Mouse (Mus musculus) forebrain, embryonic 15.5 days (tissue): ENCODE results near the gene Trpv6. TPM values are rescaled to one million over a fixed set of nuclear protein-coding genes. Genes with fewer than 3 reads are reported as not detected.

Experiments used
- polyA plus RNA-seq: library from polyadenylated mRNA; unstranded; fragments of >200 nt; fragmentation: Nextera tagmentation; extraction: Ambion mirVana; gene quantifications from 2 replicates; pipeline ENCODE4 v1.2.1, GENCODE M21; 2015

Gene Trpv6
- polyA plus RNA-seq, 1 experiment from 2014 or later, result 0.46 TPM

Other genes starting within 250 kb of the Trpv6 start
- not detected in 2 replicates for gene Gm5771, start 244.0 kb downstream of the Trpv6 start, polyA plus RNA-seq
- not detected in 2 replicates for gene Gm10334, start 190.3 kb downstream of the Trpv6 start, polyA plus RNA-seq
- not detected in 2 replicates for gene Prss1, start 177.5 kb downstream of the Trpv6 start, polyA plus RNA-seq
- gene Prss2, start 114.6 kb downstream of the Trpv6 start, polyA plus RNA-seq, result not detected in 2 replicates
- gene Ephb6, start 30.9 kb downstream of the Trpv6 start, polyA plus RNA-seq, result 33.2 and 34.6 TPM in 2 replicates
- not detected in 2 replicates for gene Trpv5, start 44.4 kb upstream of the Trpv6 start, polyA plus RNA-seq
- not detected in 2 replicates for gene Llcfc1, start 48.0 kb upstream of the Trpv6 start, polyA plus RNA-seq
- 0.19 and 0.50 TPM in 2 replicates for gene Kel, start 67.9 kb upstream of the Trpv6 start, polyA plus RNA-seq
- gene Olfr459, start 138.8 kb upstream of the Trpv6 start, polyA plus RNA-seq, result not detected in 2 replicates
- not detected in 2 replicates for gene Pip, start 211.1 kb upstream of the Trpv6 start, polyA plus RNA-seq
- gene Sval2, start 216.6 kb upstream of the Trpv6 start, polyA plus RNA-seq, result not detected in 2 replicates